Mouse (Mus musculus) embryonic fibroblast, embryonic 13.5 days (primary cell): ENCODE data around the gene Crip1.

Source experiments
- CTCF ChIP-seq: IDR thresholded peaks from 2 replicates; pipeline ENCODE4 v1.5.1; 2011; ENCODE audit warnings: mild to moderate bottlenecking, control low read depth, low read length, moderate library complexity, borderline replicate concordance; ENCODE audit not compliant: insufficient read depth
- POLR2A ChIP-seq: IDR thresholded peaks from 2 replicates; pipeline ENCODE4 v1.6.1; 2011; ENCODE audit warnings: low read depth, mild to moderate bottlenecking, control low read depth, low read length, moderate library complexity

DNA sequence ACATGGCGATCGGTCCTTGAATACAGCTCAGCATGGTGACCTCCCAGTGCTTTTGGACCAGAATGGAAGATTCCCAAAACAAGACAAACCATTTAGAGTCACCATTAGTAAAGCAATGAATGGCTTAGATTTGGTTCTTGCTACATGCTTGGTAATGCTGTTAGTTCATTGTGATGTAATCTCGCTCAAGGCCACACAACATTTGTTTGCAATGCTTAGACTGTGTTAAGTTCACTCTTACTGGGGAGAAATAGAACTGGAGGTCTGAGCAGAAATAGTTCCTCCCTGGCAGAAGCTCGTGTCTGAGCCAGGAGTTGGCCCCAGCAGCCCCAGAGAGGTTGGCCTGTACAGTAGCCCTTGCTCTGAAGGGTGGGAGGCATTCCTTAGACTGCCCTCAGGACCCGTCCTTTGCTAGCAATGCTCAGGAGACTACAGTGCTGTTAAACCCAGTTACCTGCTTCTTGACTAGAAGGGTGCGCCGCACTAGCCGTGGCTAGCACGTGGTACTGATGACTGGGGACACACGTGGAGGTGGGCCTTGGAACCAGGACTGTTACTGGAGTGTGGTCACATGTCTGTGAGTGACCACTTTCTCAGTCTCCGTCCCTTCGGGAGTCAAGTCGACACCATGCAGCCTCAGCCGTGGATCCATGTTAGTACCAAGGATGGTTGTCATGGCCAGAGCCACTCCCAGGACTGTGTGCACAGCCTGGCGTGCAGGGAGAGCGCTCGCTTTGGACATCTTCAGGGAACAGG is 37.4 kb upstream of the Crip1 start:
- no peak for TF ChIP-seq CTCF
- TF ChIP-seq POLR2A, result no peak
